Mouse (Mus musculus) kidney, embryonic 16.5 days (tissue): ENCODE measurements around the gene Triobp. TPM values are rescaled to one million over a fixed set of nuclear protein-coding genes. Genes with fewer than 3 reads are reported as not detected.
"Not testable (repeated sequence)": the region's sequence is repeated elsewhere in the genome, so short reads cannot be mapped to it uniquely, and the experiment has no call there.

Source experiments
- ATAC-seq: fragments of 200-750 bp; cut with Nextera tagmentation; 2 replicates; pipeline ENCODE4 v1.8.0; 2017; ENCODE audit warnings: moderate TSS enrichment; ENCODE audit not compliant: low FRiP score, low TSS enrichment
- H3K27ac ChIP-seq: fragments of 300-500 bp; sonication (generic); 2 replicates; pipeline ENCODE4 v1.5.1; 2014; ENCODE audit warnings: low read length
- H3K27me3 ChIP-seq: fragments of 300-500 bp; sonication (generic); 2 replicates; pipeline ENCODE4 v1.6.1; 2014; ENCODE audit warnings: low read length, control low read depth, mixed read lengths; ENCODE audit not compliant: insufficient read depth
- H3K36me3 ChIP-seq: fragments of 300-500 bp; sonication (generic); 2 replicates; pipeline ENCODE4 v1.6.1; 2014; ENCODE audit warnings: low read length, control low read depth, mixed read lengths; ENCODE audit not compliant: insufficient read depth
- H3K4me1 ChIP-seq: fragments of 300-500 bp; sonication (generic); 2 replicates; pipeline ENCODE4 v1.6.1; 2014; ENCODE audit warnings: low read length, control low read depth, mixed read lengths; ENCODE audit not compliant: insufficient read depth
- H3K4me2 ChIP-seq: fragments of 300-500 bp; sonication (generic); replicated peaks from 2 replicates; pipeline ENCODE4 v1.6.1; 2014; ENCODE audit warnings: low read depth, low read length
- H3K4me3 ChIP-seq: fragments of 300-500 bp; sonication (generic); 2 replicates; pipeline ENCODE4 v1.5.1; 2014; ENCODE audit warnings: mild to moderate bottlenecking, low read length
- H3K9ac ChIP-seq: fragments of 300-500 bp; sonication (generic); replicated peaks from 2 replicates; pipeline ENCODE4 v1.6.1; 2014; ENCODE audit warnings: low read length
- H3K9me3 ChIP-seq: fragments of 300-500 bp; sonication (generic); 2 replicates; pipeline ENCODE4 v1.6.1; 2016; ENCODE audit warnings: low read length, control low read depth
- WGBS: fragments of 180-500 bp; shearing (Covaris S2); extraction: QIAGEN DNeasy Blood & Tissue Kit; methylation state at CpG from one replicate; pipeline ENCODE4 v1.1.7; 2014; 5-methylcytosine and 5-hydroxymethylcytosine counted together
- polyA plus RNA-seq: library from polyadenylated mRNA; unstranded; fragments of >200 nt; fragmentation: Nextera tagmentation; extraction: Ambion mirVana; gene quantifications from 2 replicates; pipeline ENCODE4 v1.2.1, GENCODE M21; 2015

The Triobp gene
- polyA plus RNA-seq, 1 experiment from 2014 or later, result 67.3 TPM

DNA sequence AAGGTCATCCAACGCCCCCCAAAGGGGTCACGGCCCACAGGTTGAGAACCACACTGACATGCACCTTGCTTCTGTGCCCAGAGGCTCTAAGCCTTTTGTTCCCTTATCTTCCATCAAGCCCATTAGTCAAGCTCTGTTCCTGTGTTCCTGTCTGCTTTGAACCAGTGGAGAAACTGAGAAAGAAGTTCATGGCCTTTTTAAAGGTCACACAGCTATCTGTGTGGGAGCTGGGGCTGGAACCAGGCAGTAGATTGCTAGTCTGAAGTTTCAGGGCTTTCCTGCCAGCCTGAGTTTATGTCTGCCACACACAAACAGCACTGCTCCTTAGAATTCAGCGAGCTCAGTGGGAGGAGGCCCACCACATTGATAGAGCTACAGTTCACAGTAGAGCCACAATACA, 55.6 kb downstream of the Triobp start:
- Histone ChIP-seq H3K4me3 (no peak overlapping the region), H3K27me3 (no peaks in the 10 kb centered on the region), H3K9ac (no peak overlapping the region), H3K9me3 (no peaks in the 10 kb centered on the region), H3K4me2 (no peak overlapping the region), H3K27ac (0 out of 2 replicates have a peak overlapping the region, but pooled peaks have one; percentile 10), H3K36me3 (peaks cover 72% of the 10 kb centered on the region), H3K4me1 (peaks cover 33% of the 10 kb centered on the region)
- 74% methylated on average over 3 of the region's 3 CpGs for WGBS
- no peak for ATAC-seq

DNA sequence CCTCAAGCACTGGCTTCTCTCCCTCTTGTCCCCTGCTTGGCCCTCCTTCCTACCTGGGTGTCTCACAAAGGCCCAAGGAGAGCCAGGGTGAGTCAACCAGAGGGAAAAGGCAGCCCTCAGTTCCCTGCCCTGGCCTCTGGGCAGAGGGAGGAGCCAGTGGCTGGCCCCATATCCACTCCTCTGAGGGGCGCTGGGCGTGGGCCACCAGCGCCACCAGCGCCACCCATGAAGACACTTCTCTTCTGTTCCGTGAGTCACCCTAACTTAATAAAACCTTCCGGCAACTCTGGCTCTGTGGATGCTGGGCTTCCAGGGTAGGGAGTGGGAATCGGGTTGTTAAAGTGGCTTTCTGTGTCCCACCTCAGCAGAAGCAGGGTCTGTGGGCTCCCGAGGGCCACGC, 58.1 kb downstream of the Triobp start:
- H3K36me3 ChIP-seq, result peaks cover 58% of the 10 kb centered on the region

DNA sequence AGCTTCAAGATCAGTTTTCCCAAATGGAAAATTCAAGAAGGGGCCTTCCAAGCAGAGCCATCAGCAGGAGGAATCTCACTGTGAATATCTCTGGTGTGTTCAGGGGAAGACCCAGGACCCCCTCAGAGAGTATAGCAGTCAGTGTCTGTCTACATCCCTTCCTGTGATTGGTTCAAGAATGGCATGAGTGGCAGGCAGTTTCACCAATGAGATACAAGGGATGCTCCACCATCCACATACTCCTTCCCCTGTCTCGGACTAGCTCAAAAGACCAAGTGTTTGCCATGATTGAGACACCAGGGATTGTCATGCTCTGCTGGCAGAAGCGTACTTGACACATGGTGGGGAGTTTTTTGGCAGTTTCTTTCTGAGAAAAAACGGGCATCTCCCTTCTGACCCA, 59.1 kb downstream of the Triobp start:
- H3K36me3 ChIP-seq, result peaks cover 47% of the 10 kb centered on the region
- no peak for ATAC-seq

More for the DNA sequence above, 58.1 kb downstream of the Triobp start:
- Histone ChIP-seq H3K4me1 (peaks cover 10% of the 10 kb centered on the region), H3K27ac (no peak overlapping the region), H3K9ac (no peak overlapping the region), H3K9me3 (no peaks in the 10 kb centered on the region), H3K4me2 (no peak overlapping the region), H3K4me3 (no peak overlapping the region), H3K27me3 (no peaks in the 10 kb centered on the region)
- 88% methylated on average over 9 of the region's 9 CpGs for WGBS
- no peak for ATAC-seq

DNA sequence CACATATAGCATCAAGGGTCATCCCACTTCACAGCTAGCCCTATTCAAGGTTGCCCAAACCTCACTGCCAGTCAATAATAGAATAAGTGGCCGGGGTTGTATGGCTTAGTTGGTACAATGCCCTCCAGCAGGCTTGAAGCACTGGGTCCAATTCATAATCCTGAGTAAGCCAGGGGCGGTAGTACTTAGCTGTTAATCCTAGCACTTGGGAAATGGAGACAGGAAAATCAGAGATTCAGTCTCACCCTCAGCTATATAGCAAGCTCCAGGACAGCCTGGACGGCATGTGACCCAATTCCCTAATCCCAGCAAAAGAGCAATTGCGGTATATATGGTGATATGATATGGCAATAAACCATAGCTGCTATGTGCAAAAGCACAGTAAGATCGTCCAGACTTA, 59.5 kb downstream of the Triobp start:
- no peak overlapping the region for H3K4me3 ChIP-seq
- H3K4me2 ChIP-seq, result no peak overlapping the region
- no peak overlapping the region for H3K27ac ChIP-seq
- 86% methylated on average over 5 of the region's 5 CpGs for WGBS
- H3K4me1 ChIP-seq, result peaks cover 5% of the 10 kb centered on the region
- ATAC-seq, result no peak
- H3K27me3 ChIP-seq, result no peaks in the 10 kb centered on the region
- H3K9me3 ChIP-seq, result no peaks in the 10 kb centered on the region
- peaks cover 43% of the 10 kb centered on the region for H3K36me3 ChIP-seq
- no peak overlapping the region for H3K9ac ChIP-seq

More for the DNA sequence above, 59.1 kb downstream of the Triobp start:
- Histone ChIP-seq H3K27me3 (no peaks in the 10 kb centered on the region), H3K9ac (no peak overlapping the region), H3K9me3 (no peaks in the 10 kb centered on the region), H3K4me3 (no peak overlapping the region), H3K4me1 (peaks cover 9% of the 10 kb centered on the region), H3K27ac (no peak overlapping the region), H3K4me2 (no peak overlapping the region)
- WGBS, result 80% methylated on average over 3 of the region's 3 CpGs

DNA sequence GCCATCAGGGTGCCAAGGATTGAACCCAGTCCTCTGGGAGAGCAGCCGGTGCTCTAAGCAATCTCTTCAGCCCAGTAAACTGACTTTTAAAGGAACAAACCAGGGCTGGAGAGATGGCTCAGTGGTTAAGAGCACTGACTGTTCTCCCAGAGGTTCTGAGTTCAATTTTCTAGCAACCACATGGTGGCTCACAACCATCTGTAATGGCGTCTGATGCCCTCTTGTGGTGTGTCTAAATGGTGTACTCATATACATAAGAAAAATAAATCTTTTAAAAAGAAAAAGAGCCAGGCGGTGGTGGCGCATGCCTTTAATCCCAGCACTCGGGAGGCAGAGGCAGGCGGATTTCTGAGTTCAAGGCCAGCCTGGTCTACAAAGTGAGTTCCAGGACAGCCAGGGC, 60.3 kb downstream of the Triobp start:
- H3K27ac ChIP-seq, H3K27me3 ChIP-seq, H3K4me2 ChIP-seq, H3K4me3 ChIP-seq, H3K9me3 ChIP-seq, H3K9ac ChIP-seq, H3K4me1 ChIP-seq, ATAC-seq: not testable (repeated sequence)
- WGBS, result 93% methylated on average over 6 of the region's 6 CpGs
- H3K36me3 ChIP-seq, result peaks cover 35% of the 10 kb centered on the region

DNA sequence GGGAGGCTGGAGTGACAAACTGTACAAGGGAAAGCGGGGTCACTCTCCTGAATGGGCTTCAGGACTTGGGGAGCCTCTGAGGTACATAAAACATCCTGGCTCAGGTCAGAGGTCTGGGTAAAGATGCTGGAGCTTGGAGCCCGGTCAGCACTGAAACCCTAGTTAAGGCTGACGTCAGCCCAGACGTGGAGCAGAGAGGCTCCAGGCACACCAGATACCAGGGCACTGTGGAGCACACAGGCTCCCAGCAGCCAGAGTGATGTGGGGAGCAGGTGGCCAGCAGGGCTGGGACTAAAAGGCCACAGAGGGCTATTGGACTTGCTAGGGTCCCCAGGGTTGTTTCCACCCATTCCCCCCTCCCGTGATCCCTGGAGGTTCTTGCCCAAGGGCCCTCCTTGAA, 62.2 kb downstream of the Triobp start:
- no peaks in the 10 kb centered on the region for H3K9me3 ChIP-seq
- no peak overlapping the region for H3K27ac ChIP-seq
- no peak overlapping the region for H3K4me2 ChIP-seq
- peaks cover 5% of the 10 kb centered on the region for H3K4me1 ChIP-seq
- no peak for ATAC-seq
- peaks cover 19% of the 10 kb centered on the region for H3K36me3 ChIP-seq
- H3K27me3 ChIP-seq, result no peaks in the 10 kb centered on the region
- H3K9ac ChIP-seq, result no peak overlapping the region
- 66% methylated on average over 5 of the region's 5 CpGs for WGBS
- H3K4me3 ChIP-seq, result no peak overlapping the region

DNA sequence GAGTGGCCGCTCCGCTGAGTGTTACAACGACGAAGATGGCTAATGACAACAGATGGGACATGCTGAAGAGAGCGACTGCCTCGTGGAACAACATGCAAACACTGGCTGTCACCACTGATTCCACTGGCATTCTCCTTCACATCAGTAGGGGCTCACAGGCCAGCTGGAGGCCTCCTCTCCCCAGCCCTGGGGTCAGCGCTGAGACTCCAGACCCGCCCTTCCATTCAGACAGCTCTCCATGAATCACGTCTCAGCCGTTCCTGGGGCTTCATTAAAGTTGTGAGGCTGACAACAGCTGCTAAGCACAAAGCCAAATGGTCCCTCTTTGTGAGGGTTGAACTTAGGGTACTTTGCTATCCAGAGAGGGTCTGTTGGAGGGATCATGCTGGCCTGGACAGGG, 64.0 kb downstream of the Triobp start:
- Histone ChIP-seq H3K36me3 (peaks cover 3% of the 10 kb centered on the region; the same call in 1 of the 2 replicates), H3K9ac (0 out of 2 replicates have a peak overlapping the region, but pooled peaks have one; percentile 6), H3K4me3 (no peak overlapping the region), H3K9me3 (no peaks in the 10 kb centered on the region), H3K27me3 (no peaks in the 10 kb centered on the region), H3K27ac (0 out of 2 replicates have a peak overlapping the region, but pooled peaks have one; percentile 35), H3K4me2 (no peak overlapping the region), H3K4me1 (peaks cover 5% of the 10 kb centered on the region)
- no peak for ATAC-seq
- WGBS, result 48% methylated on average over 10 of the region's 10 CpGs

DNA sequence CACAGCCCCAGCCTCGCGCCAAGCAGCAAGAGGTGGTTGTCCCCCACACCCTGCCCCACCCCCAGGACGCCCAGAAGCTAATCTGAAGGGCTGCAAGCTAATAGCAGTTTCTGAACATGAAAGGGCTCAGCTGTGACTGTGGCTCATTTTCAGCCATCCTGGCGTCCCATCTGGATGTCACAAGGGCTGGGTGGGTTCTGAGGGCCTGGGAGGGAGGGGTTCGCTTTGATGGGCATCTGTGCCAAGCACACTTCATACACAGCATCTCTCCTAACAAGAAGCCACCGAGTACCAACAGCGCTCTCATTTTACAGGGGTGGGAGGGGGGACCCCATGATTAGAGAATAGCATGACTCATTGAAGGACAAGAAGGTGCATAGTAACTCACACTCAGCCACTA, 65.9 kb downstream of the Triobp start:
- Histone ChIP-seq H3K27me3 (no peaks in the 10 kb centered on the region), H3K9me3 (no peaks in the 10 kb centered on the region), H3K9ac (no peak overlapping the region), H3K36me3 (no peaks in the 10 kb centered on the region), H3K4me2 (no peak overlapping the region), H3K4me1 (peaks cover 11% of the 10 kb centered on the region), H3K27ac (no peak overlapping the region), H3K4me3 (no peak overlapping the region)
- 50% methylated on average over 7 of the region's 7 CpGs for WGBS
- no peak for ATAC-seq

DNA sequence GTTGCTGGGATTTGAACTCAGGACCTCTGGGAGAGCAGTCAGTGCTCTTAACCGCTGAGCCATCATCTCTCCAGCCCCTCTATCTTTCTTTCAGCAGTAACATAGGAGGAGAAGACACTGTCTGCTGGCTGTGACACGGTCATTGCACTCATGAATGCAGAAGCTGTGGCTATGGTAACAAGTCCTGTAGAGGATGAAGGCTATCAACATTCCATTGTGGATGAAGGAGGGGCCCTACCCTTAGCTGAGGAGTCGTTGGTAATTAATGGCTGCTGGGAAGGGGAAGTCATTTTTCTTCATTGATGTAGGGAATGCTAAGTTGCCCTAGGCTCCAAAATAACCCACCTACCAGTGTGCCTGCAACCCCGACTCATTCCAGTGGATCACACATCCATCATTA, 70.7 kb downstream of the Triobp start:
- H3K4me3 ChIP-seq, result no peak overlapping the region
- H3K4me2 ChIP-seq, result no peak overlapping the region
- no peaks in the 10 kb centered on the region for H3K9me3 ChIP-seq
- peak overlapping the region; percentile 29; the same call in 1 of the 2 replicates for H3K27ac ChIP-seq
- peaks cover 20% of the 10 kb centered on the region for H3K4me1 ChIP-seq
- peak; percentile 76 for ATAC-seq
- no peaks in the 10 kb centered on the region for H3K27me3 ChIP-seq
- no peak overlapping the region for H3K9ac ChIP-seq
- 10% methylated on average over 4 of the region's 4 CpGs for WGBS
- no peaks in the 10 kb centered on the region for H3K36me3 ChIP-seq

DNA sequence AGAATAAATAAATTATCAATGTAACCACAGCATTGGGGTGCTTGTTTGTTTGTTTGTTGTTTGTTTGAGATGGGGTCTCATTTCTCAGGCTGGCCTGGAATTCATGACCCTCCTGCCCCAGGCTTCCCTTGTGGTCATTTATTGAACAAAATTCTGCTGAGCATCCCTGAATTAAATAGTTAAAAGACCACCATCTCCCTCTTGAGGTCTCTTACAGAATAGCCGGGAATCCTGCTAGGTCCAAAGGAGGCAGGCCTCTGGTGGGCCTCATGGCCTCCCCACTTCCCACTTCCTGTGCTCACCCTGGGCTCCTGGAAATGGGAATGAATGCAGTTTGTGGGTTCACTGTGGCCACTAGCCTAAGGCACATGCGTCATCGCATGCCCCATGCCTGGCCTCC, 71.4 kb downstream of the Triobp start:
- Histone ChIP-seq H3K4me1 (peaks cover 26% of the 10 kb centered on the region), H3K4me2 (no peak overlapping the region), H3K9me3 (no peaks in the 10 kb centered on the region), H3K9ac (0 out of 2 replicates have a peak overlapping the region, but pooled peaks have one; percentile 31), H3K27me3 (no peaks in the 10 kb centered on the region), H3K4me3 (no peak overlapping the region), H3K36me3 (no peaks in the 10 kb centered on the region), H3K27ac (no peak overlapping the region; the same call in 1 of the 2 replicates)
- no peak for ATAC-seq
- WGBS, result 50% methylated on average over 3 of the region's 3 CpGs
